Comparison of ENCODE assay signal across 8 mouse cellular contexts in genomic region chr7:113513286-113513962, GRCm38 (mm10). TPM values are rescaled to one million over a fixed set of nuclear protein-coding genes. Genes with fewer than 3 reads are reported as not detected.
DNase-seq lines count a peak whose midpoint lies in the region; ATAC-seq and TF ChIP-seq lines count a peak whose summit lies in the region.

Gene Far1, plus strand, starts transcription at chr7:113513834.

- peak within 1 kb of the TSS; percentile 98 for H3K4me3 ChIP-seq in hindbrain, embryonic 14.5 days (replicated peaks; ENCODE audit: low read length)

- peak; percentile 91 for DNase-seq in Patski (ENCODE audit: low read depth, low spot score)
- DNase-seq in cerebellum, postnatal 14 days: peak; percentile 99
- peak; percentile 96 to 98 for DNase-seq in frontal cortex, postnatal 25 days (ENCODE audit: low spot score in 2 of 2)
- DNase-seq in hindbrain, embryonic 14.5 days (ENCODE audit: low spot score): peak; percentile 98
- peak; percentile 99 for DNase-seq in layer of hippocampus, postnatal 36 days
- peak; percentile 98 for DNase-seq in lung, postnatal 36 days
- peak; percentile 99 for DNase-seq in retina, postnatal 1 day
- DNase-seq in urinary bladder, adult 18-20 months (ENCODE audit: low spot score in 2 of 2): peak; percentile 95 to 97

- peak within 1 kb of the TSS; percentile 94 for H3K9ac ChIP-seq in hindbrain, embryonic 14.5 days

- ATAC-seq in Patski: peak; percentile 94
- ATAC-seq in hindbrain, embryonic 14.5 days (ENCODE audit: low FRiP score): peak; percentile 100

- CTCF ChIA-PET in Patski (lab: Charles Lee): no interaction called here

- no peaks in the 10 kb centered on the region for H3K36me3 ChIP-seq in hindbrain, embryonic 14.5 days (replicated peaks; ENCODE audit: control insufficient read depth, insufficient read depth)

- no peaks in the 10 kb centered on the region for H3K27me3 ChIP-seq in Patski
- H3K27me3 ChIP-seq in hindbrain, embryonic 14.5 days (ENCODE audit: control insufficient read depth, insufficient read depth, low read length): no peaks in the 10 kb centered on the region

- H3K4me2 ChIP-seq in hindbrain, embryonic 14.5 days (replicated peaks): peak within 1 kb of the TSS; percentile 84

- H3K4me1 ChIP-seq in hindbrain, embryonic 14.5 days (replicated peaks; ENCODE audit: control insufficient read depth, insufficient read depth, low read length): peaks cover 17% of the 10 kb centered on the region

- in situ Hi-C loops in Patski (cut with MboI; ENCODE audit: low pct_unique_long_range_greater_than_20kb): loop anchor here (10.0 kb wide), 1 partner anchor 139 kb away; no protein-coding TSS in a partner anchor

- peak; percentile 99 for TF ChIP-seq CTCF in Patski (IDR thresholded peaks at IDR 0.05)

- peak within 1 kb of the TSS; percentile 95 for H3K27ac ChIP-seq in hindbrain, embryonic 14.5 days

- under 1% methylated on average over 60 of the region's 71 CpGs for WGBS in hindbrain, embryonic 14.5 days

- H3K9me3 ChIP-seq in hindbrain, embryonic 14.5 days (ENCODE audit: control insufficient read depth, low read length): no peaks in the 10 kb centered on the region

- POLR2A ChIA-PET in Patski (lab: Charles Lee): no interaction called here

RNA-seq across cellular contexts. Expression of gene Far1, which starts in this region (rescaled TPM):
- 70.1 TPM for polyA plus RNA-seq in Patski (2021)
- polyA plus RNA-seq in hindbrain, embryonic 14.5 days (2014; fragmentation: Nextera tagmentation; extraction: Ambion mirVana): 73.7 and 75.8 TPM in 2 replicates
- total RNA-seq in layer of hippocampus, postnatal 36 days (2021): 100 to 1,000 TPM; 116 to 131 TPM

Comparison
In these comparisons a context has a peak if more than half of its experiments do, and no peak if none do; other contexts are left out.
1. Peak in every context shown above with its lines: DNase-seq, ATAC-seq, H3K4me3 ChIP-seq and H3K27ac ChIP-seq.